Mouse (Mus musculus) MEL (cell line): ENCODE data around the gene Gdf5.

Source experiments
- CTCF ChIP-seq, 3 experiments: IDR thresholded peaks in 2 of 3; conservative IDR thresholded peaks in 1 of 3; 2 replicates each; pipeline ENCODE4 v1.5.1; 2011 to 2012; ENCODE audit warnings: low read length in 3 of 3, low read depth in 2 of 3, mild to moderate bottlenecking in 2 of 3, improper control_type of control experiment in 1 of 3, inconsistent platforms in 1 of 3, mixed read lengths in 1 of 3, moderate library complexity in 1 of 3; ENCODE audit not compliant: control insufficient read depth in 1 of 3, insufficient read depth in 1 of 3, poor library complexity in 1 of 3, severe bottlenecking in 1 of 3
- EP300 ChIP-seq, 2 experiments: IDR thresholded peaks; 2 replicates each; pipeline ENCODE4 v1.6.1; 2011; ENCODE audit warnings: improper control_type of control experiment in 2 of 2, low read length in 2 of 2, low read depth in 1 of 2, mild to moderate bottlenecking in 1 of 2
- GATA1 ChIP-seq: IDR thresholded peaks from 2 replicates; pipeline ENCODE4 v1.6.1; 2011; ENCODE audit warnings: low read depth, low read length, improper control_type of control experiment
- MAFK ChIP-seq: IDR thresholded peaks from 2 replicates; pipeline ENCODE4 v1.6.1; 2011; ENCODE audit warnings: low read depth, mild to moderate bottlenecking, low read length, improper control_type of control experiment, borderline replicate concordance
- MEF2A ChIP-seq: IDR thresholded peaks from 2 replicates; pipeline ENCODE4 v1.6.1; 2014; ENCODE audit warnings: low read depth, mild to moderate bottlenecking, inconsistent platforms, low read length, improper control_type of control experiment; ENCODE audit not compliant: poor library complexity, insufficient replicate concordance, severe bottlenecking; ENCODE audit errors: extremely low read depth
- MXI1 ChIP-seq: IDR thresholded peaks from 2 replicates; pipeline ENCODE4 v1.6.1; 2011; ENCODE audit warnings: mild to moderate bottlenecking, low read depth, low read length, improper control_type of control experiment
- TAL1 ChIP-seq: IDR thresholded peaks from 2 replicates; pipeline ENCODE4 v1.6.1; 2012; ENCODE audit warnings: mild to moderate bottlenecking, inconsistent platforms, low read length, moderate library complexity, mixed read lengths

GRCm38 (mm10) chr2:155903632-155904008 is 41.5 kb downstream of the Gdf5 start:
- TF ChIP-seq CTCF (IDR thresholded peaks at IDR 0.05 in 2 of 3, conservative IDR thresholded peaks at IDR 0.05 in 1 of 3; ENCODE audit: control insufficient read depth in 1 of 3, insufficient read depth in 1 of 3, low read depth in 2 of 3, low read length in 3 of 3, poor library complexity in 1 of 3, severe bottlenecking in 1 of 3) (no peak), MXI1 (no peak), MEF2A (no peak), EP300 (IDR thresholded peaks at IDR 0.05; ENCODE audit: low read depth in 1 of 2, low read length in 2 of 2) (no peak), MAFK (no peak), GATA1 (no peak), TAL1 (no peak)
